Mouse (Mus musculus) CH12.LX (cell line): ENCODE data around the gene Shmt2. TPM values are rescaled to one million over a fixed set of nuclear protein-coding genes. Genes with fewer than 3 reads are reported as not detected.

Experiments used
- DNase-seq: peaks from one replicate; pipeline ENCODE4 v3.0.0-alpha.2; 2013; ENCODE audit errors: extremely low read depth
- H3K27ac ChIP-seq: 2 replicates; pipeline ENCODE4 v1.5.1; 2012; ENCODE audit warnings: low read depth, mild to moderate bottlenecking, control low read depth, moderate library complexity; ENCODE audit not compliant: insufficient read depth
- H3K27me3 ChIP-seq: replicated peaks from 2 replicates; pipeline ENCODE3; 2012; ENCODE audit warnings: inconsistent platforms
- H3K36me3 ChIP-seq, 2 experiments: replicated peaks in 1 of 2; 2 replicates each; pipeline versions ENCODE3 to v1.6.1; 2012; ENCODE audit warnings: inconsistent platforms in 1 of 2, low read length in 1 of 2, mild to moderate bottlenecking in 1 of 2, mixed read lengths in 1 of 2, moderate library complexity in 1 of 2; ENCODE audit not compliant: control insufficient read depth in 1 of 2, insufficient read depth in 1 of 2
- H3K4me1 ChIP-seq, 2 experiments: 2 replicates each; pipeline ENCODE4 v1.6.1; 2012; ENCODE audit warnings: inconsistent platforms in 1 of 2, moderate library complexity in 1 of 2; ENCODE audit not compliant: insufficient read depth in 2 of 2, control insufficient read depth in 1 of 2
- H3K4me2 ChIP-seq: 2 replicates; pipeline ENCODE4 v1.6.1; 2012; ENCODE audit warnings: low read depth, mild to moderate bottlenecking, control low read depth; ENCODE audit not compliant: poor library complexity, insufficient read depth, severe bottlenecking
- H3K4me3 ChIP-seq, 3 experiments: fragments of 150-350 bp in 1 of 3; sonication (generic) in 1 of 3; replicated peaks in 1 of 3; 2 replicates each; pipeline versions ENCODE3 to v1.5.1; 2011 to 2012; ENCODE audit warnings: low read depth in 2 of 3, low read length in 2 of 3, mild to moderate bottlenecking in 2 of 3, moderate library complexity in 2 of 3, control low read depth in 1 of 3, improper control_type of control experiment in 1 of 3, inconsistent platforms in 1 of 3, mixed read lengths in 1 of 3; ENCODE audit not compliant: poor library complexity in 1 of 3
- H3K79me2 ChIP-seq: replicated peaks from 2 replicates; pipeline ENCODE4 v1.6.1; 2012; ENCODE audit warnings: mild to moderate bottlenecking, moderate library complexity; ENCODE audit not compliant: control insufficient read depth, poor library complexity, insufficient read depth, severe bottlenecking; ENCODE audit errors: extremely low read depth
- H3K9ac ChIP-seq: 2 replicates; pipeline ENCODE4 v1.6.1; 2012; ENCODE audit warnings: low read depth, mild to moderate bottlenecking, control low read depth, moderate library complexity; ENCODE audit not compliant: insufficient read depth
- H3K9me3 ChIP-seq: replicated peaks from 2 replicates; pipeline ENCODE3; 2012; ENCODE audit warnings: low read length, inconsistent platforms, mixed read lengths
- BHLHE40 ChIP-seq: IDR thresholded peaks from 2 replicates; pipeline ENCODE4 v1.6.1; 2011; ENCODE audit warnings: mild to moderate bottlenecking, low read depth, low read length, improper control_type of control experiment
- CHD1 ChIP-seq: IDR thresholded peaks from 2 replicates; pipeline ENCODE4 v1.6.1; 2012; ENCODE audit warnings: low read depth, low read length, improper control_type of control experiment, inconsistent platforms
- CHD2 ChIP-seq: IDR thresholded peaks from 2 replicates; pipeline ENCODE4 v1.6.1; 2011; ENCODE audit warnings: low read length, improper control_type of control experiment
- CTCF ChIP-seq, 2 experiments: IDR thresholded peaks in 1 of 2; conservative IDR thresholded peaks in 1 of 2; 2 replicates each; pipeline ENCODE4 v1.5.1; 2011 to 2012; ENCODE audit warnings: low read depth in 2 of 2, low read length in 2 of 2, improper control_type of control experiment in 1 of 2, inconsistent platforms in 1 of 2, mild to moderate bottlenecking in 1 of 2, moderate library complexity in 1 of 2
- E2F4 ChIP-seq: IDR thresholded peaks from 2 replicates; pipeline ENCODE4 v1.6.1; 2011; ENCODE audit warnings: low read depth, low read length, improper control_type of control experiment; ENCODE audit not compliant: insufficient replicate concordance
- ELF1 ChIP-seq: IDR thresholded peaks from 2 replicates; pipeline ENCODE4 v1.6.1; 2014; ENCODE audit warnings: low read depth, mild to moderate bottlenecking, inconsistent platforms, low read length, improper control_type of control experiment
- EP300 ChIP-seq: IDR thresholded peaks from 2 replicates; pipeline ENCODE4 v1.6.1; 2011; ENCODE audit warnings: low read length, improper control_type of control experiment
- GABPA ChIP-seq: IDR thresholded peaks from 2 replicates; pipeline ENCODE4 v1.6.1; 2012; ENCODE audit warnings: low read depth, low read length, improper control_type of control experiment, inconsistent platforms; ENCODE audit not compliant: insufficient replicate concordance
- IRF4 ChIP-seq: IDR thresholded peaks from 2 replicates; pipeline ENCODE4 v1.6.1; 2014; ENCODE audit warnings: low read depth, mild to moderate bottlenecking, inconsistent platforms, low read length, improper control_type of control experiment
- KAT2A ChIP-seq: IDR thresholded peaks from 2 replicates; pipeline ENCODE4 v1.6.1; 2012; ENCODE audit warnings: low read length, improper control_type of control experiment, inconsistent platforms; ENCODE audit not compliant: insufficient replicate concordance
- MAZ ChIP-seq: IDR thresholded peaks from 2 replicates; pipeline ENCODE4 v1.6.1; 2012; ENCODE audit warnings: low read depth, mild to moderate bottlenecking, inconsistent platforms, low read length, improper control_type of control experiment, moderate library complexity
- MEF2A ChIP-seq: IDR thresholded peaks from 2 replicates; pipeline ENCODE4 v1.6.1; 2014; ENCODE audit warnings: low read depth, mild to moderate bottlenecking, inconsistent platforms, low read length, improper control_type of control experiment, borderline replicate concordance
- MXI1 ChIP-seq: IDR thresholded peaks from 2 replicates; pipeline ENCODE4 v1.6.1; 2011; ENCODE audit warnings: mild to moderate bottlenecking, low read depth, low read length, improper control_type of control experiment
- PAX5 ChIP-seq: IDR thresholded peaks from 2 replicates; pipeline ENCODE4 v1.6.1; 2012; ENCODE audit warnings: low read length, inconsistent platforms, mixed read lengths
- POLR2A ChIP-seq: IDR thresholded peaks from 2 replicates; pipeline ENCODE4 v1.6.1; 2011; ENCODE audit warnings: low read depth, mild to moderate bottlenecking, improper control_type of control experiment, low read length
- RAD21 ChIP-seq: IDR thresholded peaks from 2 replicates; pipeline ENCODE4 v1.6.1; 2011; ENCODE audit warnings: low read depth, mild to moderate bottlenecking, low read length, improper control_type of control experiment, moderate library complexity
- RCOR1 ChIP-seq: conservative IDR thresholded peaks from 2 replicates; pipeline ENCODE4 v1.6.1; 2012; ENCODE audit warnings: low read depth, mild to moderate bottlenecking, inconsistent platforms, low read length, improper control_type of control experiment
- SIN3A ChIP-seq: IDR thresholded peaks from 2 replicates; pipeline ENCODE4 v1.6.1; 2012; ENCODE audit warnings: low read length, improper control_type of control experiment, inconsistent platforms
- TCF12 ChIP-seq: IDR thresholded peaks from 2 replicates; pipeline ENCODE4 v1.6.1; 2014; ENCODE audit warnings: low read depth, mild to moderate bottlenecking, inconsistent platforms, low read length, improper control_type of control experiment
- UBTF ChIP-seq: IDR thresholded peaks from 2 replicates; pipeline ENCODE4 v1.6.1; 2012; ENCODE audit warnings: low read depth, mild to moderate bottlenecking, inconsistent platforms, low read length, improper control_type of control experiment, moderate library complexity
- USF1 ChIP-seq: IDR thresholded peaks from 2 replicates; pipeline ENCODE4 v1.6.1; 2014; ENCODE audit warnings: low read depth, mild to moderate bottlenecking, inconsistent platforms, low read length, improper control_type of control experiment
- USF2 ChIP-seq: conservative IDR thresholded peaks from 2 replicates; pipeline ENCODE4 v1.6.1; 2011; ENCODE audit warnings: low read depth, low read length, improper control_type of control experiment
- ZNF384 ChIP-seq: IDR thresholded peaks from 2 replicates; pipeline ENCODE4 v1.6.1; 2012; ENCODE audit warnings: low read depth, low read length, improper control_type of control experiment, inconsistent platforms
- dilution Hi-C: fragments of 300-500 bp; cut with MboI; formaldehyde crosslinking; loops from 2 replicates; pipeline ENCODE4 v1.14.3; 2020; ENCODE audit warnings: low sequenced_read_pairs; ENCODE audit not compliant: extremely low pct_unique_long_range_greater_than_20kb, extremely low pct_ligation_motif_present
- in situ Hi-C: fragments of 300-500 bp; cut with MboI; formaldehyde crosslinking; loops from 3 replicates; pipeline ENCODE4 v1.14.3; 2019; ENCODE audit warnings: low sequenced_read_pairs, low pct_ligation_motif_present, low pct_unique_long_range_greater_than_20kb, mixed read lengths
- polyA plus RNA-seq: library from polyadenylated mRNA; unstranded; fragments of >175 nt; gene quantifications from 2 replicates; pipeline ENCODE4 v1.2.1, GENCODE M21; 2012; ENCODE audit warnings: low read depth; ENCODE audit not compliant: insufficient read length
- total RNA-seq, 2 experiments: library from RNA; depleted of rRNA; stranded (reverse); fragments of 300-350 nt in 1 of 2; fragments of >200 nt in 1 of 2; gene quantifications; 2 replicates each; pipeline ENCODE4 v1.2.3; 2012 to 2014

The Shmt2 gene
- total and polyA plus RNA-seq, 3 experiments: 267 to 353 (median 317) TPM

DNA sequence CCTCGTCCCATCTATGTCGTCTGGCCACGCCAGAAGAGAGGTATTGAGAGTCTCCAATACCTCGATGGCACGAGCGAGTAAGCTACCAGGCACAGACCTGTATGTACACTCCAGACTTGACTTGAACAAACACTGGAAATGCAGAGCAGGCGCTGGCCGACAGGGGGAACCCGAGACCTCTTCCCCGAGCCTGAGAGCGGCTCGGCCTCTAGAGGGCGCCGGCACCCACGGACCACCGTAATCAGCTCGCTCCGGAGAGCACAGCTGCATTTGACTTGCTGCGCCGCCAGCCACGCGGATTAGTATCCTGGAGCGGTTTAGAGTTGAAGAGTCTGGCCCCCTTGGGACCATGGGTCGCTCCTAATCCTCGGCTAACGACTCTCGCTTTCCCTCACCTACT, 9.4 kb downstream of the Shmt2 start (continued):
- TF ChIP-seq UBTF: no peak
- no peak; the same call in 1 of the 2 replicates for TF ChIP-seq ZNF384
- TF ChIP-seq USF1: no peak
- TF ChIP-seq CHD2: no peak
- peak; percentile 64; the same call in 1 of the 2 replicates for TF ChIP-seq SIN3A
- TF ChIP-seq IRF4: peak; percentile 39; the same call in 1 of the 2 replicates
- no peak for TF ChIP-seq CHD1
- TF ChIP-seq USF2: no peak
- no peak for TF ChIP-seq PAX5
- TF ChIP-seq TCF12: peak; percentile 81
- no peak for TF ChIP-seq GABPA
- peak; percentile 43; the same call in 1 of the 2 replicates for TF ChIP-seq POLR2A
- no peak for TF ChIP-seq E2F4
- TF ChIP-seq BHLHE40: peak; percentile 49
- peak; percentile 79; the same call in 1 of the 2 replicates for TF ChIP-seq MXI1
- TF ChIP-seq ELF1: peak; percentile 47; the same call in 1 of the 2 replicates
- no peak for TF ChIP-seq RCOR1
- TF ChIP-seq RAD21: peak; percentile 80
- TF ChIP-seq, all 38 proteins: peak for 18

DNA sequence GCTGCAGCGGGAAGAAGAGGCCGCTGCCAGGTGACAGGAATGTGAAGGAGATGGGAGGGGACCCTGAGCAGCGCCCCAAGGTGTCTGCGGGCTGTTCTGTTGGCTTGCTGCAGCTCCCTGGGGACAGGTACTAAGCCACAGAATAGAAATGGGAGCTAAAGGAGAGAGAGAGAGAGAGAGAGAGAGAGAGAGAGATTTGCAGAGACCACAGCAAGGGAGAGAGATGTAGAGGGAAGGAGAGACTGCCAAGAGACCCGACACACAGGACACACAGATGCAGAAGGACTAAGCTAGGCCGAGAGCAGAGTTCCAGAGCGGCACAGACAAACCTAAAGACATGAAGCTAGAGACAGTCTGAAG, 10.0 kb downstream of the Shmt2 start:
- in situ Hi-C loops: no loop called here
- peak overlapping the region; percentile 86 for H3K4me2 ChIP-seq
- no peaks in the 10 kb centered on the region for H3K9me3 ChIP-seq
- peaks cover 8 to 23% of the 10 kb centered on the region in 2 experiments for H3K36me3 ChIP-seq
- peak overlapping the region; percentile 86 for H3K9ac ChIP-seq
- peak overlapping the region; percentile 55 to 67 (median 59) for H3K4me3 ChIP-seq
- H3K27me3 ChIP-seq: peaks cover 17% of the 10 kb centered on the region
- peaks cover 30 to 67% of the 10 kb centered on the region in 2 experiments for H3K4me1 ChIP-seq
- H3K79me2 ChIP-seq: no peaks in the 10 kb centered on the region
- TF ChIP-seq EP300: no peak
- TF ChIP-seq MXI1: peak; percentile 7; the same call in 1 of the 2 replicates
- TF ChIP-seq PAX5: no peak
- peak; percentile 62; the same call in 1 of the 2 replicates for TF ChIP-seq RCOR1
- 0 out of 2 replicates have a peak, but pooled peaks have one; percentile 4 for TF ChIP-seq MAZ
- TF ChIP-seq CTCF (conservative IDR thresholded peaks at IDR 0.05 in 1 of 2, IDR thresholded peaks at IDR 0.05 in 1 of 2; ENCODE audit: low read depth in 2 of 2, low read length in 2 of 2): peak in 1 of 2 experiments; percentile 45; a peak in 1 of 4 replicates
- no peak for TF ChIP-seq GABPA
- no peak for TF ChIP-seq MEF2A
- 0 out of 2 replicates have a peak, but pooled peaks have one; percentile 57 for TF ChIP-seq KAT2A
- DNase-seq: no peak
- peak overlapping the region; percentile 88 for H3K27ac ChIP-seq
- dilution Hi-C loops: no loop called here
